ENCODE assay signal across 12 mouse cellular contexts in genomic region chr9:31363698-31364609, GRCm38 (mm10). TPM values are rescaled to one million over a fixed set of nuclear protein-coding genes. Genes with fewer than 3 reads are reported as not detected.
DNase-seq lines count a peak whose midpoint lies in the region; ATAC-seq lines count a peak whose summit lies in the region.
"Had no signal": no experiment of that assay in that cellular context is flagged by ENCODE, and none has a peak within 500 bp of the region (broad histone marks: within the 10 kb centered on the region; RNA-seq: fewer than 3 reads in every experiment).

No protein-coding gene starts in this region.

- DNase-seq in adrenal gland, adult 2 months: peak; percentile 50
- no peak for DNase-seq in adrenal gland, adult 18-20 months (ENCODE audit: low spot score in 2 of 2)
- peak; percentile 29 for DNase-seq in layer of hippocampus, adult 11-12 months (ENCODE audit: low spot score)
- DNase-seq in layer of hippocampus, postnatal 36 days: no peak
- DNase-seq in NIH3T3 (ENCODE audit: low read depth): peak; percentile 13
- peak; percentile 69 for DNase-seq in lung, postnatal 10 days
- no peak for DNase-seq in spleen, postnatal 14 days (ENCODE audit: low spot score in 2 of 2)
- DNase-seq: cerebellum, adult 11 months; gastrocnemius, postnatal 10 days; midbrain, embryonic 14.5 days had no signal

- no peak for ATAC-seq in erythroid progenitor cell, adult 5-6 weeks (replicated peaks; ENCODE audit: low FRiP score, poor library complexity, severe bottlenecking)
- ATAC-seq: hindbrain, postnatal 0 days had no signal

RNA-seq across cellular contexts. Expression of gene Nfrkb, which starts 22.0 kb away (rescaled TPM):
- total RNA-seq in adrenal gland, adult 2 months (2021): 10 to 100 TPM; 15.7 to 19.0 TPM
- 17.7 and 18.7 TPM in 2 replicates for polyA plus RNA-seq in adrenal gland, adult 2 months (2012; rRNA removed)
- 10 to 100 TPM; 18.4 to 19.1 TPM for total RNA-seq in adrenal gland, adult 18-20 months (2021)
- total RNA-seq in layer of hippocampus, postnatal 36 days (2021): 10 to 100 TPM; 30.6 to 34.8 TPM
- 10.5 and 12.2 TPM in 2 replicates for total RNA-seq in erythroid progenitor cell, adult 5-6 weeks (2015; ENCODE audit: low replicate concordance)
- 6.6 and 12.6 TPM in 2 replicates for total RNA-seq in erythroid progenitor cell, adult 5-6 weeks (2017; ENCODE audit: low replicate concordance)

Comparison
In these comparisons a context has a peak if more than half of its experiments do, and no peak if none do; other contexts are left out.
1. DNase-seq: peak in adrenal gland, adult 2 months (single experiment), layer of hippocampus, adult 11-12 months (single experiment), NIH3T3 (single experiment) and lung, postnatal 10 days (single experiment); none in adrenal gland, adult 18-20 months (0 of 2), layer of hippocampus, postnatal 36 days (0 of 2) and spleen, postnatal 14 days (0 of 2).